Mouse (Mus musculus): Measurements from ENCODE around the gene Hal.

GRCm38 (mm10) chr10:93463611-93464010, 25.0 kb upstream of the Hal start:
- TF ChIP-seq CTCF (IDR thresholded peaks at IDR 0.05; ENCODE audit: low read depth) (no peak), EP300 (IDR thresholded peaks at IDR 0.05; ENCODE audit: low read depth) (no peak)

Measured in heart, postnatal 0 days (tissue).